Mouse (Mus musculus) lung, embryonic 14.5 days (tissue): ENCODE data around the gene Mogs. TPM values are rescaled to one million over a fixed set of nuclear protein-coding genes. Genes with fewer than 3 reads are reported as not detected.

Experiments
- ATAC-seq: fragments of 200-750 bp; cut with Nextera tagmentation; 2 replicates; pipeline ENCODE4 v1.8.0; 2017; ENCODE audit warnings: mild to moderate bottlenecking, moderate TSS enrichment, moderate library complexity; ENCODE audit not compliant: insufficient read depth
- DNase-seq: peaks from one replicate; pipeline ENCODE4 v3.0.0-alpha.2; 2015
- H3K27ac ChIP-seq: fragments of 300-500 bp; sonication (generic); 2 replicates; pipeline ENCODE4 v1.5.1; 2014; ENCODE audit warnings: low read depth, mild to moderate bottlenecking, moderate library complexity
- H3K27me3 ChIP-seq: fragments of 300-500 bp; sonication (generic); 2 replicates; pipeline ENCODE4 v1.6.1; 2014; ENCODE audit warnings: low read length, control low read depth; ENCODE audit not compliant: insufficient read depth
- H3K36me3 ChIP-seq: fragments of 300-500 bp; sonication (generic); 2 replicates; pipeline ENCODE4 v1.6.1; 2014; ENCODE audit warnings: control low read depth; ENCODE audit not compliant: insufficient read depth
- H3K4me1 ChIP-seq: fragments of 300-500 bp; sonication (generic); 2 replicates; pipeline ENCODE4 v1.6.1; 2014; ENCODE audit warnings: antibody characterized with exemption, control low read depth; ENCODE audit not compliant: insufficient read depth
- H3K4me2 ChIP-seq: fragments of 300-500 bp; sonication (generic); 2 replicates; pipeline ENCODE4 v1.6.1; 2014; ENCODE audit warnings: mild to moderate bottlenecking
- H3K4me3 ChIP-seq: fragments of 300-500 bp; sonication (generic); 2 replicates; pipeline ENCODE4 v1.5.1; 2014; ENCODE audit warnings: low read depth, low read length
- H3K9ac ChIP-seq: fragments of 300-500 bp; sonication (generic); 2 replicates; pipeline ENCODE4 v1.6.1; 2014
- H3K9me3 ChIP-seq: fragments of 300-500 bp; sonication (generic); 2 replicates; pipeline ENCODE4 v1.6.1; 2016; ENCODE audit warnings: low read depth, low read length, control low read depth
- CTCF ChIP-seq: IDR thresholded peaks from 2 replicates; pipeline ENCODE4 v1.5.1; 2016; ENCODE audit warnings: antibody characterized with exemption, low read depth
- WGBS: fragments of 180-500 bp; shearing (Covaris S2); extraction: QIAGEN DNeasy Blood & Tissue Kit; methylation state at CpG from one replicate; pipeline ENCODE4 v1.1.7; 2014; 5-methylcytosine and 5-hydroxymethylcytosine counted together
- polyA plus RNA-seq: library from polyadenylated mRNA; unstranded; fragments of >200 nt; fragmentation: Nextera tagmentation; extraction: Ambion mirVana; gene quantifications from 2 replicates; pipeline ENCODE4 v1.2.1, GENCODE M21; 2014

Mogs gene
- polyA plus RNA-seq, 1 experiment from 2014 or later = 66.6 TPM

DNA sequence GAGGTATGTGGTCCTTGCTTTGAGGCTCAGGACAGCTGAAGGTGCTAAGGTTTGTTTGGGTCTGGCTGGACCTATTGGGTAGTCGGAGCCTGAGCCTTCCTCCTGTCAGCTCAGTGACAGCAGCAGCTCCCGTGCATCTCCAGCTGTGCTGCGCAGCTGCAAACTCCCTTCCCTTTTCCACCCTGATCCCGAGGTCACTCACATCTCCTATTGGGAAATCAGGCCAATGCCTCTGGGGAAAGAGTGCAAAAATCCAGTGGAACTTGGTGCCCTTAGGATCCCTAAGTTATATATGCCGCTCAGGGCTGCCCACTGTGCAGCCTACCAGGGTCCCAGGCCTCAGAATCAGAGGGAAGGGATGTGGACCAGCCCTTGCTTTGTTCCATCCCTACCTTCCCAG, 31.8 kb upstream of the Mogs start:
- H3K4me1 ChIP-seq = peaks cover 5% of the 10 kb centered on the region; the same call in 1 of the 2 replicates
- 16% methylated on average over 5 of the region's 5 CpGs for WGBS
- peaks cover 26% of the 10 kb centered on the region for H3K36me3 ChIP-seq
- H3K27ac ChIP-seq = no peak overlapping the region
- peaks cover 60% of the 10 kb centered on the region for H3K27me3 ChIP-seq
- DNase-seq (no peak), ATAC-seq (no peak)
- H3K9ac ChIP-seq = no peak overlapping the region
- H3K9me3 ChIP-seq = no peaks in the 10 kb centered on the region
- no peak overlapping the region for H3K4me2 ChIP-seq
- no peak for TF ChIP-seq CTCF
- H3K4me3 ChIP-seq = no peak overlapping the region

DNA sequence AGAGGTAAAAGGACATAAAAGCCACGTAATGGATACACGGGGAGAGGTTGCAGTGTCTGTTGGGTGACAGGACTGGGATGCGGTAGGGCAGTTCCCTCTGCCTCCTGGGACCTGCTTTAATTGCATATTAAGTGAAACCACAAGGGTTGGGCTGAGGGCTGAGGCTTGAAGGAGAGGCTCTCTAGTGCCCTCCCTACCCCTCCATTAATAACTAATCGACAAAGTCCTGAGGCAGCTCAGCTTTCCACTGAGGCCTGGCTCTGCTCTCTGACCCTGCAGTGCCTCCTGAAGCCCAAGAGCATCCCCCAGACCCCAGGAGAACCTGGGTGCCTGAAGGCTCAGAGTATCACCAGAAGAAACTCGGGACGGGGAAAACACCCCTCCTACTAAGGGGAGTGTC, 30.8 kb upstream of the Mogs start:
- no peak overlapping the region for H3K4me2 ChIP-seq
- H3K27me3 ChIP-seq = peaks cover 66% of the 10 kb centered on the region
- no peak for ATAC-seq

GRCm38 (mm10) chr6:83086121-83087035, 28.9 kb upstream of the Mogs start, which contains the start of gene Lbx2:
Lbx2 (plus strand) TSS chr6:83086367.
- H3K36me3 ChIP-seq = peaks cover 13% of the 10 kb centered on the region
- peak within 1 kb of the TSS; percentile 49 for H3K4me2 ChIP-seq
- TF ChIP-seq CTCF = no peak
- WGBS = 4% methylated on average over 42 of the region's 42 CpGs
- peak within 1 kb of the TSS; percentile 25 for H3K4me3 ChIP-seq
- H3K27me3 ChIP-seq = peaks cover 71% of the 10 kb centered on the region
- H3K9ac ChIP-seq = no peak within 1 kb of the TSS
- no peak within 1 kb of the TSS for H3K27ac ChIP-seq
- no peaks in the 10 kb centered on the region for H3K9me3 ChIP-seq
- no peak for ATAC-seq
- no peak for DNase-seq
- H3K4me1 ChIP-seq = no peaks in the 10 kb centered on the region

More for the DNA sequence above, 30.8 kb upstream of the Mogs start:
- no peak for TF ChIP-seq CTCF
- WGBS = 8% methylated on average over 6 of the region's 6 CpGs
- Histone ChIP-seq H3K9me3 (no peaks in the 10 kb centered on the region), H3K9ac (no peak overlapping the region), H3K36me3 (peaks cover 26% of the 10 kb centered on the region), H3K4me3 (no peak overlapping the region), H3K27ac (no peak overlapping the region), H3K4me1 (no peaks in the 10 kb centered on the region)
- no peak for DNase-seq

- Histone ChIP-seq H3K4me1 (no peaks in the 10 kb centered on the region), H3K4me3 (peak overlapping the region; percentile 25), H3K4me2 (peak overlapping the region; percentile 49), H3K36me3 (peaks cover 4% of the 10 kb centered on the region; the same call in 1 of the 2 replicates), H3K27me3 (peaks cover 71% of the 10 kb centered on the region), H3K9me3 (no peaks in the 10 kb centered on the region), H3K27ac (no peak overlapping the region), H3K9ac (no peak overlapping the region)
- DNase-seq = peak; percentile 37
- no peak for ATAC-seq
- no peak for TF ChIP-seq CTCF
- WGBS = 2% methylated on average over 47 of the region's 47 CpGs
Measured at GRCm38 (mm10) chr6:83087205-83087925, 27.9 kb upstream of the Mogs start.

DNA sequence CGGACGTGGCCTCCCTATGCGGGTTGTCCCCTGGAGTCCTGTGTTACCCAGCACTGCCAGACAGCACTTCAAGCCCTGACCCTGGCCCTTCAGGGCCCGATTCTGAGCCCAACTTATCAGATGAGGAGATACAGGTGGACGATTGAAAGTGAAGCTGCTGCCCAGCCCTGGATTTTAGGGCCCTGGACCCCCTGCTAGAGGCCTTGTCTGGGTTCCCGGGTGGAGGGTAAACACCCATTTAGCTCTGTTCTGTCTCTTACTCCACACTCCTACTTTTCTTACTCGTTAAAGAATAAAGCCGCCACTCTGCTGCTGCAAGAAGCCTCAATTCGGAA, 27.4 kb upstream of the Mogs start:
- peak overlapping the region; percentile 25 for H3K4me3 ChIP-seq
- ATAC-seq (no peak), DNase-seq (no peak)
- H3K4me1 ChIP-seq = no peaks in the 10 kb centered on the region
- no peak overlapping the region for H3K9ac ChIP-seq
- peak overlapping the region; percentile 49 for H3K4me2 ChIP-seq
- H3K27me3 ChIP-seq = peaks cover 66% of the 10 kb centered on the region
- no peak for TF ChIP-seq CTCF
- H3K36me3 ChIP-seq = no peaks in the 10 kb centered on the region
- no peak overlapping the region for H3K27ac ChIP-seq
- H3K9me3 ChIP-seq = no peaks in the 10 kb centered on the region
- 10% methylated on average over 9 of the region's 9 CpGs for WGBS

DNA sequence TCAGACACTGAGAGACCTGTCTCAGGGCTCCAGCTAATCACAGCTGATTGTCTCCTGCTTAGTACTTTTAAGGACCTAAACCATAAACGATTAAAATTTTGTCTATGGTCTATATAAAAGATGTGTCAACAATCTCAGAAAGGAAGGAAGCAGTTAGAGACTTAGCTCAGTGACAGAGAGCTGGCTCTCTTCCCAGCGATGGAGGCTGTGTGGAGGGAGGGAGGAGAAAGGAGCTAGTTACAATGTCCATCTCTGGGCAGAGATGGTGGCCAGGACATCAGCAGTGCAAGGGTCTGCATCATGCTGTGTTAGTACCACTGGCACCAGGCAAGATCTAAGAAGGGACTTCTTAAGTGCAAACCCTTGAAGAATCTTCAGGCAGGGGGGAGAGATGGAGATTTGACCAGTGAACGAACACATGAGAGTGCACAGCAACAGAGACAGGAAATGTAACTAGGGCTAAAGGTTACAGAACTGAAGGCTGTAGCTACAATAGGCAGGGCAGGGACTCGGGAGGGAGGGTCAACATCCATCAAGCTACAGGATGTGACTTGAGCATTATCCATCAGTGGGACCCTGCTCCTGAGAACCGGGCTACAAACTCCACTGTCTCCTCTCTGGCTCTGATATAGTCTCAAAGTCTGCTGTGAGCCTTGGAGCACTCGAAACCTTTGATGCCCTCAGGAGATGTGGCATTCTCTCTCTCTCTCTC, 22.7 kb upstream of the Mogs start:
- Histone ChIP-seq H3K4me2 (no peak overlapping the region; the same call in 1 of the 2 replicates), H3K9me3 (no peaks in the 10 kb centered on the region), H3K36me3 (no peaks in the 10 kb centered on the region), H3K9ac (no peak overlapping the region), H3K27me3 (peaks cover 20% of the 10 kb centered on the region), H3K4me1 (no peaks in the 10 kb centered on the region), H3K4me3 (no peak overlapping the region), H3K27ac (no peak overlapping the region)
- DNase-seq (peak; percentile 77), ATAC-seq (peak; percentile 49; the same call in 1 of the 2 replicates)
- WGBS = 27% methylated on average over 6 of the region's 6 CpGs
- no peak for TF ChIP-seq CTCF
